Mouse (Mus musculus) ES-E14 (cell line): Measurements from ENCODE around the gene Gipc3. TPM values are rescaled to one million over a fixed set of nuclear protein-coding genes. Genes with fewer than 3 reads are reported as not detected.

Experiments
- DNase-seq: peaks from one replicate; pipeline ENCODE4 v3.0.0-alpha.2; 2013; ENCODE audit warnings: low read depth, low spot score
- H3K27ac ChIP-seq: 2 replicates; pipeline ENCODE4 v1.5.1; 2012; ENCODE audit warnings: low read depth, mild to moderate bottlenecking, low read length, moderate library complexity, mixed read lengths; ENCODE audit not compliant: poor library complexity, insufficient read depth, severe bottlenecking
- H3K36me3 ChIP-seq: 2 replicates; pipeline ENCODE4 v1.6.1; 2012; ENCODE audit warnings: mild to moderate bottlenecking, low read length, moderate library complexity, mixed read lengths; ENCODE audit not compliant: control insufficient read depth, poor library complexity, insufficient read depth, severe bottlenecking
- H3K4me1 ChIP-seq, 2 experiments: fragments of 150-350 bp in 1 of 2; sonication (generic) in 1 of 2; 2 replicates each; pipeline ENCODE4 v1.6.1; 2012; ENCODE audit warnings: low read length in 2 of 2, mild to moderate bottlenecking in 1 of 2, mixed read lengths in 1 of 2; ENCODE audit not compliant: control insufficient read depth in 2 of 2, insufficient read depth in 2 of 2, poor library complexity in 1 of 2
- H3K4me3 ChIP-seq, 2 experiments: fragments of 150-350 bp in 1 of 2; sonication (generic) in 1 of 2; 2 replicates each; pipeline ENCODE4 v1.5.1; 2012; ENCODE audit warnings: low read length in 2 of 2, low read depth in 1 of 2, mild to moderate bottlenecking in 1 of 2, mixed read lengths in 1 of 2; ENCODE audit not compliant: insufficient read depth in 1 of 2, poor library complexity in 1 of 2, severe bottlenecking in 1 of 2
- H3K9ac ChIP-seq: 2 replicates; pipeline ENCODE4 v1.6.1; 2012; ENCODE audit warnings: low read depth, mild to moderate bottlenecking, low read length, mixed read lengths; ENCODE audit not compliant: poor library complexity, insufficient read depth, severe bottlenecking
- H3K9me3 ChIP-seq: fragments of 150-350 bp; sonication (generic); 2 replicates; pipeline ENCODE4 v1.6.1; 2012; ENCODE audit warnings: low read depth, mild to moderate bottlenecking, low read length; ENCODE audit not compliant: control insufficient read depth, insufficient read depth
- CHD2 ChIP-seq: IDR thresholded peaks from 2 replicates; pipeline ENCODE4 v1.6.1; 2014; ENCODE audit warnings: mild to moderate bottlenecking, low read depth, low read length, inconsistent platforms
- HCFC1 ChIP-seq: IDR thresholded peaks from 2 replicates; pipeline ENCODE4 v1.6.1; 2012; ENCODE audit warnings: low read length, inconsistent platforms, borderline replicate concordance; ENCODE audit not compliant: insufficient read depth
- MAFK ChIP-seq: IDR thresholded peaks from 2 replicates; pipeline ENCODE4 v1.6.1; 2014; ENCODE audit warnings: mild to moderate bottlenecking, low read depth, low read length, inconsistent platforms; ENCODE audit not compliant: insufficient read depth
- ZC3H11A ChIP-seq: IDR thresholded peaks from 2 replicates; pipeline ENCODE4 v1.6.1; 2012; ENCODE audit warnings: low read depth, mild to moderate bottlenecking, inconsistent platforms, low read length, borderline replicate concordance
- ZNF384 ChIP-seq: IDR thresholded peaks from 2 replicates; pipeline ENCODE4 v1.6.1; 2012; ENCODE audit warnings: low read depth, low read length, inconsistent platforms
- in situ Hi-C, 2 experiments: fragments of 600-800 bp; cut with MboI; formaldehyde crosslinking; loops; one replicate each; pipeline ENCODE4 v1.15.1; 2025; ENCODE audit warnings: low sequenced_read_pairs in 2 of 2, inconsistent platforms in 1 of 2; ENCODE audit not compliant: unreplicated experiment in 2 of 2
- total RNA-seq: library from RNA; depleted of rRNA; stranded (reverse); fragments of 300-350 nt; gene quantifications from 2 replicates; pipeline ENCODE4 v1.2.3, GENCODE M21; 2012

Gipc3 gene
- total RNA-seq, 1 experiment = 0.09 TPM

GRCm38 (mm10) chr10:81363436-81364346 lies 20.6 kb upstream of the Gipc3 start:
- in situ Hi-C loops = no loop called here
- Histone ChIP-seq H3K9me3 (no peaks in the 10 kb centered on the region), H3K9ac (no peak overlapping the region), H3K4me1 (peaks cover 3 to 49% of the 10 kb centered on the region in 2 experiments; a peak in 3 of 4 replicates), H3K27ac (no peak overlapping the region), H3K4me3 (peak overlapping the region; percentile 23 to 28; a peak in 3 of 4 replicates), H3K36me3 (peaks cover 54% of the 10 kb centered on the region)
- TF ChIP-seq ZNF384 (no peak), CHD2 (no peak), MAFK (no peak), HCFC1 (no peak; the same call in 1 of the 2 replicates), ZC3H11A (no peak)
- no peak for DNase-seq

DNA sequence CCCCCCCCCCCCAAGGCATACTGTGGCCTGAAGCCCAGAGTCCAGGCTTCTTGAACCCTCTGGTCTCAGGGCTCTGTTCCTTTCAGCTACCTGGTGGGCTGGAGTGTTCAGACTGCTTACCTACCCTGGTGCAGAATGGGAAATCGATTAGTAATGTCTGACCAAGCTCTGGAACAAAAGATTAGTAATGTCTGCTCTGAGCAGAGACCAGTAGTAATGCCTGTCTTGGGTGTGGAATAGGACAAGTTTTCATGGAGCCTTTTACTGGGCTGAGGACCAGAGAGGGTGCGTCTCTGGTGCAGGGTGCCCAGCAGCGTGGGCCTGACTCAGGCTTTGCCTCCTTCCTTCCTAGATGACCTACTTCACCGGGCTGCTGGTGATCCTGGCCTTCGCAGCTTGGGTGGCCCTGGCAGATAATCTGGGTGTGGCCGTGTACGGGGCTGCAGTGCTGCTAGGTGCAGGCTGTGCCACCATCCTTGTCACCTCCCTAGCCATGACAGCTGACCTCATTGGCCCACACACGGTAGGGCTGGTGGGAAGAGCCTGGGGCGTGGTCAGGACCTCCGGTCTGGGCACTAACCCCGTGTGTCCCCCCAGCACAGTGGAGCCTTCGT lies 19.4 kb upstream of the Gipc3 start:
- no peak overlapping the region for H3K27ac ChIP-seq
- no peak overlapping the region for H3K9ac ChIP-seq
- H3K4me3 ChIP-seq = no peak overlapping the region
- H3K4me1 ChIP-seq = peaks cover 8 to 54% of the 10 kb centered on the region in 2 experiments; a peak in 3 of 4 replicates
- in situ Hi-C loops = no loop called here
- no peaks in the 10 kb centered on the region for H3K9me3 ChIP-seq
- H3K36me3 ChIP-seq = peaks cover 42% of the 10 kb centered on the region; the same call in 1 of the 2 replicates
- no peak for DNase-seq
- TF ChIP-seq ZNF384 (no peak), MAFK (no peak), HCFC1 (no peak), CHD2 (no peak), ZC3H11A (no peak)

- in situ Hi-C loops = no loop called here
- Histone ChIP-seq H3K9ac (no peak overlapping the region), H3K4me1 (peaks cover 8 to 54% of the 10 kb centered on the region in 2 experiments; a peak in 3 of 4 replicates), H3K36me3 (peaks cover 31% of the 10 kb centered on the region; the same call in 1 of the 2 replicates), H3K9me3 (no peaks in the 10 kb centered on the region), H3K4me3 (peak overlapping the region in 1 of 2 experiments; percentile 28; a peak in 2 of 4 replicates), H3K27ac (no peak overlapping the region)
- TF ChIP-seq MAFK (no peak), HCFC1 (no peak), ZC3H11A (no peak)
- DNase-seq = no peak
These were observed 17.7 kb upstream of the Gipc3 start for GRCm38 (mm10) chr10:81360721-81361120.

DNA sequence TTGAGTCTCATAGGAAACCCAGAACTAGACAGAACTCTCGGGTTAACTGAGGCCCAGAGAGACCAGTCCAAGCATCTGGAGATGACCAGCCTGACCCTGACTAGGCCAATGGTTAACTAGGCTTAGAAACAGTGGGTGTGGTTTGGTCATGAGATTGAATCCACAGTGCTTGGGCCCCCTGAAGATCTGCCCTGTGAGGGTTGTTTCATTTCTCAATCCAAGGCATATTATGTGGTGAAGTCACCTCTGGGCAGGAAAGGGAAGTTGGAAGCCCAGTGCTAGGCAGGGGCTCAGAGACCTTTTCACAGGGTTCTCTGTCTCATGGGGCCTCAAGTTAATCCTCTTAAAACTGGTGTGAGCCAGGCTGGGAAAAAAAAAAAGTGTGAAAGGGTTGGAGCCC lies 15.8 kb upstream of the Gipc3 start:
- no peak for DNase-seq
- Histone ChIP-seq H3K9me3 (no peaks in the 10 kb centered on the region), H3K4me3 (peak overlapping the region in 1 of 2 experiments; percentile 77; a peak in 1 of 4 replicates), H3K27ac (no peak overlapping the region), H3K4me1 (peaks cover 15 to 47% of the 10 kb centered on the region in 2 experiments; a peak in 3 of 4 replicates), H3K36me3 (peaks cover 29% of the 10 kb centered on the region; the same call in 1 of the 2 replicates), H3K9ac (no peak overlapping the region; the same call in 1 of the 2 replicates)
- TF ChIP-seq HCFC1 (no peak), ZC3H11A (no peak), ZNF384 (no peak), CHD2 (no peak), MAFK (no peak)
- in situ Hi-C loops = no loop called here
